Mouse (Mus musculus): ENCODE measurements around the gene Pitpnm1.

Gene Pitpnm1

GRCm38 (mm10) chr19:4143759-4144268, 44.0 kb downstream of the Pitpnm1 start, which contains the start of gene Cabp4:
TSS of gene Cabp4 (minus strand) at chr19:4144033.
- DNase-seq: no peak

GRCm38 (mm10) chr19:4144550-4145498, 45.0 kb downstream of the Pitpnm1 start:
- DNase-seq: no peak

- no peak for DNase-seq
These were observed 46.1 kb downstream of the Pitpnm1 start for GRCm38 (mm10) chr19:4145936-4146335.

- no peak for DNase-seq
These were observed 46.7 kb downstream of the Pitpnm1 start for GRCm38 (mm10) chr19:4146366-4147021.

- no peak for DNase-seq
These were observed 47.2 kb downstream of the Pitpnm1 start for GRCm38 (mm10) chr19:4147022-4147405.

- DNase-seq: no peak
These were observed 48.1 kb downstream of the Pitpnm1 start for GRCm38 (mm10) chr19:4147782-4148490.

- DNase-seq: peak; percentile 91
These were observed 48.7 kb downstream of the Pitpnm1 start, which contains the start of gene Coro1b for GRCm38 (mm10) chr19:4148491-4148806. TSS of gene Coro1b (plus strand) at chr19:4148619.

- no peak for DNase-seq
These were observed 49.0 kb downstream of the Pitpnm1 start for GRCm38 (mm10) chr19:4148819-4149218.

GRCm38 (mm10) chr19:4149283-4149682, 49.5 kb downstream of the Pitpnm1 start:
- no peak for DNase-seq

- DNase-seq: no peak
These were observed 50.1 kb downstream of the Pitpnm1 start for GRCm38 (mm10) chr19:4149764-4150461.

GRCm38 (mm10) chr19:4150567-4151487, 51.0 kb downstream of the Pitpnm1 start:
- DNase-seq: no peak

- DNase-seq: no peak
These were observed 51.7 kb downstream of the Pitpnm1 start for GRCm38 (mm10) chr19:4151488-4151860.

- no peak for DNase-seq
These were observed 52.1 kb downstream of the Pitpnm1 start for GRCm38 (mm10) chr19:4151898-4152297.

GRCm38 (mm10) chr19:4152445-4153231, 52.8 kb downstream of the Pitpnm1 start:
- no peak for DNase-seq

GRCm38 (mm10) chr19:4153232-4153654, 53.4 kb downstream of the Pitpnm1 start, which contains the start of gene Ptprcap:
TSS of gene Ptprcap (plus strand) at chr19:4153604.
- DNase-seq: no peak

GRCm38 (mm10) chr19:4154437-4155222, 54.8 kb downstream of the Pitpnm1 start:
- DNase-seq: no peak

GRCm38 (mm10) chr19:4155223-4156072, 55.6 kb downstream of the Pitpnm1 start:
- DNase-seq: no peak

- no peak for DNase-seq
These were observed 56.3 kb downstream of the Pitpnm1 start for GRCm38 (mm10) chr19:4156073-4156579.

All from right cerebral cortex, postnatal 25 days (tissue).